Mouse (Mus musculus): Measurements from ENCODE around the gene Lin28b.

- TF ChIP-seq CTCF (IDR thresholded peaks at IDR 0.05; ENCODE audit: low read depth) (peak; percentile 42), EP300 (optimal IDR thresholded peaks at IDR 0.05) (no peak)
Observed at GRCm38 (mm10) chr10:45344381-45344780, 141.8 kb downstream of the Lin28b start.

All from stomach, postnatal 0 days (tissue).